Mouse (Mus musculus) stomach, postnatal 0 days (tissue): ENCODE measurements at regions not wholly inside any gene's neighbourhood (a gene's known extent, or its start where the extent isn't known, plus 50 kb on each side); places are given as distances from the start of the nearest gene placed in this dataset.

Experiments used
- ATAC-seq: fragments of 200-750 bp; cut with Nextera tagmentation; 2 replicates; pipeline ENCODE4 v1.8.0; 2017; ENCODE audit not compliant: low FRiP score, low TSS enrichment
- DNase-seq: peaks from one replicate; pipeline ENCODE4 v3.0.0-alpha.2; 2016; ENCODE audit warnings: low spot score
- H3K27ac ChIP-seq: fragments of 300-500 bp; sonication (generic); replicated peaks from 2 replicates; pipeline ENCODE4 v1.5.1; 2014; ENCODE audit warnings: mild to moderate bottlenecking, control low read depth
- H3K27me3 ChIP-seq: fragments of 300-500 bp; sonication (generic); 2 replicates; pipeline ENCODE4 v1.6.1; 2014; ENCODE audit warnings: low read length; ENCODE audit not compliant: control insufficient read depth, insufficient read depth
- H3K36me3 ChIP-seq: fragments of 300-500 bp; sonication (generic); 2 replicates; pipeline ENCODE4 v1.6.1; 2014; ENCODE audit warnings: low read length, mixed read lengths; ENCODE audit not compliant: control insufficient read depth, insufficient read depth
- H3K4me1 ChIP-seq: fragments of 300-500 bp; sonication (generic); replicated peaks from 2 replicates; pipeline ENCODE4 v1.6.1; 2014; ENCODE audit warnings: antibody characterized with exemption; ENCODE audit not compliant: control insufficient read depth, insufficient read depth
- H3K4me2 ChIP-seq: fragments of 300-500 bp; sonication (generic); replicated peaks from 2 replicates; pipeline ENCODE4 v1.6.1; 2014; ENCODE audit warnings: low read depth, mild to moderate bottlenecking, control low read depth, moderate library complexity
- H3K4me3 ChIP-seq: fragments of 300-500 bp; sonication (generic); 2 replicates; pipeline ENCODE4 v1.5.1; 2014; ENCODE audit warnings: low read depth, low read length, control low read depth
- H3K9ac ChIP-seq: fragments of 300-500 bp; sonication (generic); 2 replicates; pipeline ENCODE4 v1.6.1; 2014; ENCODE audit warnings: mild to moderate bottlenecking, low read length, control low read depth, mixed read lengths
- H3K9me3 ChIP-seq: fragments of 300-500 bp; sonication (generic); 2 replicates; pipeline ENCODE4 v1.6.1; 2016; ENCODE audit warnings: low read length; ENCODE audit not compliant: control insufficient read depth
- CTCF ChIP-seq: IDR thresholded peaks from 2 replicates; pipeline ENCODE4 v1.5.1; 2016; ENCODE audit warnings: antibody characterized with exemption, low read depth, mild to moderate bottlenecking, moderate library complexity
- EP300 ChIP-seq: optimal IDR thresholded peaks from 2 replicates; pipeline ENCODE3; 2016; ENCODE audit warnings: antibody characterized with exemption
- WGBS: fragments of 180-500 bp; shearing (Covaris S2); extraction: QIAGEN DNeasy Blood & Tissue Kit; methylation state at CpG from one replicate; pipeline ENCODE4 v1.1.7; 2014; 5-methylcytosine and 5-hydroxymethylcytosine counted together

DNA sequence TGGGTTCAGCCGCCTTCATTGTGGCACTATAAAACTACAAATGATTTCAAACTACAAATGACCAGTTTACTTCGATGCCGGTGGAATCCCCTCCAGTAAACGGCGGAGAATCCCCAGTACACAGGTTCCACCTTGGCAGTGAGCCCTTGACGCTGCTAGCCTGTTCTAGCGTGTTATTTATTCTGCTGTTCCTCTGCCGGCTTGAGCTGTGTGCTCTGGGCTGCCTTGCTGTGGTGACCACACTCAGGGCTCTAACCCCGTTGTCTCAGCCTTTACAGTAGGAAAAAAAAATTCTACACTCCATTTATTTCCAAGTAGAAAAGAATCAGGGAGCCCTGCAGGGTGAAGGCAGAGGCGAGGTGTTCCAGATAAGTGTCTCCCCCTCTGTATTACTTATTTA lies 80.1 kb upstream of the Pcdh8 start:
- no peaks in the 10 kb centered on the region for H3K9me3 ChIP-seq
- TF ChIP-seq CTCF (no peak), EP300 (no peak)
- no peaks in the 10 kb centered on the region for H3K4me1 ChIP-seq
- DNase-seq (no peak), ATAC-seq (no peak)
- H3K27ac ChIP-seq: no peak overlapping the region
- H3K4me3 ChIP-seq: no peak overlapping the region
- H3K27me3 ChIP-seq: no peaks in the 10 kb centered on the region
- H3K9ac ChIP-seq: no peak overlapping the region
- H3K4me2 ChIP-seq: no peak overlapping the region
- 73% methylated on average over 10 of the region's 10 CpGs for WGBS
- H3K36me3 ChIP-seq: no peaks in the 10 kb centered on the region

DNA sequence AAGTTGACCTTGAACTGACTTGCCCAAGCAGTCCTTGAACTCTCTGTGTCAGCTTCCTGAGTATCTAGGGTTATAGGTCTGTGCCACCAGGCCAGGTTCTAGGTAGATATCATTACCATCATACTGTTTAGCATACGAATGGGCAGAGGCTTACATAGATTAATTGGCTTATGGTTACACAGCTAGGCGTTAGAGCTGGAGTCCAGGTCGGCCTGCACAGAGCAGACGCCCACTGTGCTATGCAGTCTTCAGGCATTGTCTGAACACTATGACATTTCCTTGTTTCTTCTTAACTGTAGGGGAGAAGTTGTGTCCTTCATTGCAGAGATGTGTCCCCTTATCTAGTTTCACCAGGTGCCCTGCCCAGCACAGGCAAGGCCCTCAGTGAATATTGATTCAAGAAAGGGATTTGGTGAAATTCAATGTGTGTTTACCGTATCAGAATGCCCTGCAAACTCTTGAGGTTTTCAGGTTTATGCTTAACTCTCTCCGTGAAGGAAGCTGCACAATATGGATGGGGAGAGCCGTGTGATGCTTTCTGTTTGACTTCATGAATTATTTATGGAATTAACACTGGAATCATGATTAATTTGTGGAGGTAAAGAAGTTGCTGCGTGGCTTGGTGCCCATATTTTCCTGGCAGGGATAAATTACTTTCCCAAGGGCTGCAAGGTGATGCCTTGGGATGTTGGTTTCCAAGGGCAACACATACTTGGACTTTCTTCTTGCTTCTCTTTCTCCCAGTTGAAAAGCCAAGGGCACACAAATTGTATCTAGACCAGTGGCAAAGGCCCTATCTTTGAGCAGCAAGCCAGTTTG lies 78.7 kb upstream of the Pcdh8 start:
- Histone ChIP-seq H3K4me1 (no peaks in the 10 kb centered on the region), H3K4me3 (no peak overlapping the region), H3K9ac (no peak overlapping the region), H3K27ac (no peak overlapping the region), H3K27me3 (no peaks in the 10 kb centered on the region), H3K9me3 (no peaks in the 10 kb centered on the region), H3K4me2 (no peak overlapping the region), H3K36me3 (no peaks in the 10 kb centered on the region)
- 68% methylated on average over 8 of the region's 8 CpGs for WGBS
- no peak for DNase-seq
- no peak for ATAC-seq
- TF ChIP-seq EP300: no peak
- TF ChIP-seq CTCF: no peak

DNA sequence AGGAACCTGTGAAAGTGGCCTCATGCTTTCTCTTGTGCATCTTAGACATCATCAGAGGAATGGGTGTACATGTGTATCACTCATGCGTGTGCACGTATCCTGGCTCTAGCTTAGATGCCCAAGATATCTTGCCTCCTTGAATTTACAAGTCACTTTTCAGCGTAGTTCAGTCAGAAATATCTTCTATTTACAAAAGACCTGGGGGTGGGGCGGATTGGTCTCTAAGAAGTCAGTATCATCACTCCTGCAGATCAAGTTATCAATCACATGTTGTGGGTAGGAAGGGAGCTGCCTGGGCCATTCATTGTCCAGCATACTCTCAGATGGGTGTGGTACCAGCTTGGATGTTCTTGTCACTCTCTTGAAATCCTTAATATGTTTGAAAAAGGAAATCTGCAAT lies 77.0 kb upstream of the Pcdh8 start:
- H3K4me3 ChIP-seq: no peak overlapping the region
- ATAC-seq: no peak
- H3K9me3 ChIP-seq: no peaks in the 10 kb centered on the region
- no peak overlapping the region for H3K9ac ChIP-seq
- no peak for TF ChIP-seq EP300
- TF ChIP-seq CTCF: no peak
- no peaks in the 10 kb centered on the region for H3K4me1 ChIP-seq
- no peak overlapping the region for H3K27ac ChIP-seq
- H3K36me3 ChIP-seq: no peaks in the 10 kb centered on the region
- H3K27me3 ChIP-seq: no peaks in the 10 kb centered on the region
- WGBS: 78% methylated on average over 4 of the region's 4 CpGs
- no peak for DNase-seq
- H3K4me2 ChIP-seq: no peak overlapping the region

DNA sequence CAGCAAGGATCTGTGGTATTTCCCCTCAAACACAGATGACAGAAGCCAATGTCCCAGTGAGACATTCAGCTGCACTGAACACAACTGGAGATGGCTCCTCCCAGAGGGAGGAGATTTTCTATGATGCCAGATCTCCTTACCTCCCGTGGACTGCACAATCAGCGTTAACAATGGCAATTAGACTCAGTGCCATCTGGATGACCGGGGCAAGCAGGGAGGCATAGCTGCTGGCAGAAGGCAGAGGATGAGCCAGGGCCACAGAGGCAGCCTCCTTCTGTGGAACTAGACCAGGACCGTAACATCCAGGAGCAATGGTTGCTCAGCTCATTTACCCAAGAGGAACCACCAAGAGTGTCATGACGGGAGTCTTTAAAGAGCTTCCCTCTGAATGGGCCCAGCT lies 73.2 kb upstream of the Pcdh8 start:
- no peak for ATAC-seq
- TF ChIP-seq CTCF (no peak), EP300 (no peak)
- Histone ChIP-seq H3K36me3 (no peaks in the 10 kb centered on the region), H3K9me3 (no peaks in the 10 kb centered on the region), H3K4me3 (no peak overlapping the region), H3K27me3 (no peaks in the 10 kb centered on the region), H3K27ac (no peak overlapping the region), H3K9ac (no peak overlapping the region), H3K4me1 (no peaks in the 10 kb centered on the region), H3K4me2 (no peak overlapping the region)
- DNase-seq: no peak
- 87% methylated on average over 5 of the region's 5 CpGs for WGBS

DNA sequence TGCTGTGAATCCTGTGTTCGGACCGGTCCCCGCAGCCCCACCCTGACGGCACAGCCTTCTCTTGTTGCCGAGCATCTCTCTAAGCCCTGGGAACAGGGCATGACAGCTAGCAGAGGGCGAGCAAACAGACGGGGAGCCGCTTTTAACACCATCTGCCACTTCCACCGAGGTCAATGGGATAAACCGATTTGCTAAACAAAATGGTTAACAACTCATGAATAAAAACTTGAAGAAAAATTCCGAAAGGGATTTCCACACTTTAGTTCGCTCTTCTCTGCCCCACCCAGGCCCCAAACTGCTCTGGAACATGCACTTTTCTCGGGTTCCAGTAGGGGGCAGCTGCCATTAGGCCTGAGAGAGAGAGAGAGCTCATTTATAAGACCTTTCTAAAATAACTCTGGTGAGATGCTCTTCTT lies 72.0 kb upstream of the Pcdh8 start:
- peak; percentile 69 for TF ChIP-seq CTCF
- TF ChIP-seq EP300: no peak
- no peak overlapping the region for H3K4me2 ChIP-seq
- H3K4me3 ChIP-seq: no peak overlapping the region
- no peak for ATAC-seq
- H3K27ac ChIP-seq: no peak overlapping the region
- no peaks in the 10 kb centered on the region for H3K4me1 ChIP-seq
- H3K27me3 ChIP-seq: no peaks in the 10 kb centered on the region
- H3K9me3 ChIP-seq: no peaks in the 10 kb centered on the region
- no peak overlapping the region for H3K9ac ChIP-seq
- 16% methylated on average over 13 of the region's 13 CpGs for WGBS
- no peaks in the 10 kb centered on the region for H3K36me3 ChIP-seq
- peak; percentile 27 for DNase-seq

DNA sequence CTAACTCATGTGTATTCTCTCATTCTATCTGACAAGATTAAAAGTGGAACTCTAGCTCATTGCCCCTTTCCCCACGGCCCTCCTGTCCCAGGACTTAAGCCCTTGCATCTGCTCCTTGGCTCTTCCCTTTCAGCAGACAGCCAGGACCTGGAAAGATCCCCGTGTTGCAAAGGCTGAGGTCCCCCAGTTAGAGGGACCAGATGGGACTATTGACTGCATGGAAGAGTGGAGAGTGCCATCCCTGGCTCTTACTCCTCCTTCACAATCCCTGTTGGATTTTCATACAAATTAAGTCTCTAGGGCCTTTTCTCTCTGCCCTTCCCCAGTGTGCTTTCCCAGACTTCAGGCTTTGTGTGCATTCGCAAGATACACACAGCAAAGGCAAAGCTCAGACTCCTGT lies 71.6 kb upstream of the Pcdh8 start:
- Histone ChIP-seq H3K4me1 (no peaks in the 10 kb centered on the region), H3K27me3 (no peaks in the 10 kb centered on the region), H3K9ac (no peak overlapping the region), H3K27ac (no peak overlapping the region), H3K4me2 (no peak overlapping the region), H3K36me3 (no peaks in the 10 kb centered on the region), H3K9me3 (no peaks in the 10 kb centered on the region), H3K4me3 (no peak overlapping the region)
- DNase-seq: no peak
- no peak for TF ChIP-seq CTCF
- no peak for TF ChIP-seq EP300
- WGBS: 34% methylated on average over 3 of the region's 3 CpGs
- ATAC-seq: no peak
